Mouse (Mus musculus): ENCODE results near the gene Spem2. TPM values are rescaled to one million over a fixed set of nuclear protein-coding genes. Genes with fewer than 3 reads are reported as not detected.

Gene Spem2
- total RNA-seq, 2 experiments from 2014 or later: not detected

DNA sequence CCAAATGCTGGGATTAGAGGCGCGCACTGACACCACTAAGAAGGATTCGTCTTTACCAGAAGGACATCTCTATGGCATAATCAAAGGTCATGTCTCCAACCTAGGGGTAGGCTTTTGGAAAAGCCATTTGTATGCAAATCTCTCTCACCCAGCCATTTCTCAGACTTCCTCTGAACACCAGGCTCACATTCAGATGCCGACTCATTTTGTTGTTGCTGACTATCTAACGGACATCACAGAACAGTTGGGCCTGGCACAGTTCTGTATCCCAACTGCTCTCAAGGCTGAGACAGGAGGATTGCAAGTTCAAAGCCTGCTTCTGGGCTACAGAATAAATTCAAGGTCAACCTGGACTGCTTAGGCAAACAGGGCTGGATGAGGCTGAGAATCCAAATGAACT, 31.0 kb downstream of the Spem2 start:
- intact Hi-C loops (cut with DNase I): no loop called here
- no peak for DNase-seq
- no peak for TF ChIP-seq CTCF (IDR thresholded peaks at IDR 0.05)
- Histone ChIP-seq H3K4me3 (no peak overlapping the region), H3K27ac (no peak overlapping the region)

DNA sequence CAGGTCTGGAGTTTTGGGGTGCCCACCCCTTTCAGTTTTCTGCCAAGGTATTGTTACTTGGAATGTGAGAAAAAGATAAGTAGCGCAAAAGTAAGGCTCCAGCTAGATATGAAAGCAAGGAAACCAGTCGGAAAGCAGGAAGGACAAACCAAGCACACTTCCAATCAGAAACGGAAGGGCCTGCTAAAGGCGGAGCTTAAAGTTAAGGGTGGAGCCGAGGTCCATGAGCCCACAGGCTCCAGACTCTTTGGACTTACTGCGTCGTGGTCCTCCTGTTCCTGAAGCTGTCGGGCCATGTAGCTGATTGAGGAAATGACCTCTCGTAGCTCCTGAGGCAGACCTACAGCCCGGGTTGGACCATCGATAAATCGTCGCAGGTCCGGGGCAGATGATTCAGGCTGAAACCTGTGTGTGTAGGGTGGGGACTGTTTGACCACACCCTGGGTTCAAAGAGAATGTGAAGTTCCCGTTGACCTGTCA, 33.4 kb downstream of the Spem2 start:
- TF ChIP-seq CTCF (IDR thresholded peaks at IDR 0.05): no peak
- H3K4me3 ChIP-seq: peak overlapping the region; percentile 57
- DNase-seq: peak; percentile 52
- intact Hi-C loops (cut with DNase I): no loop called here
- peak overlapping the region; percentile 43 for H3K27ac ChIP-seq

DNA sequence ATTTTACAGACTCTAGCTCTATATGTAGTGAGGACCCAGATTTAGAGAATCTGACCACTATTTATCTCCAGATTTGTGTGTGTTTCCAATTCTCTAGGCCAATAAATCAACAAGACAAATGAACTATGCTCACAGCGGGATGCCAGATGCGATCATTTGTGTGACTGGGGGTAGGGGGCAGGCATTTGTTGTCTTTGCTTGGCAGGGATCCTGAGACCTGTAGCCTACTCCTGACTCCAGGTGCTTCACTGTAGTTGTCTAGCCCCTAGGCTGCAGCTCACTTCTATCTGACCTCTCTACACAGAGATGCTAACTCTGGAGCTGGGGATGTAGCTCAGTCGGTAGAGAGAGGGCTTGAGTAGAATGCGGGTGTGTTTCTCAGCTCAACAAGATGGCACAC, 36.4 kb downstream of the Spem2 start:
- no peak for DNase-seq
- H3K27ac ChIP-seq: no peak overlapping the region
- intact Hi-C loops (cut with DNase I): no loop called here
- no peak for TF ChIP-seq CTCF (IDR thresholded peaks at IDR 0.05)
- H3K4me3 ChIP-seq: no peak overlapping the region

DNA sequence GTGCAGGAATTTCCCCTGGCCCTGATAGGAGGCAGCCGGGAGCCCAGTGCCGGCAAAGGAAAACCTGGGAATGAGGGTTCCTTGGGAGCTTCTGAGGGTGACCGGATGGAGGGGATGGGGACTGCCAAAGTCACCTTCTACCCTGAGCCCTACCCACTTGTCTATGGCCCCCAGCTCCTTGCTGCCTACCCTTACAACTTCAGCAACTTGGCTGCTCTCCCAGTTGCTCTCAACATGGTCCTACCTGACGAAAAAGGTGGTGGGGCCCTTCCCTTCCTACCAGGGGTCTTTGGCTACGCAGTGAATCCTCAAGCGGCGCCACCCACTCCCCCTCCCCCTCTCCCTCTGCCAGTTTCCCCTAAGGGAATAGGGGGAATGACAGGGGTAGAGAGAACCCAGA, 39.3 kb downstream of the Spem2 start:
- intact Hi-C loops (cut with DNase I): no loop called here
- Histone ChIP-seq H3K27ac (no peak overlapping the region), H3K4me3 (no peak overlapping the region)
- no peak for TF ChIP-seq CTCF (IDR thresholded peaks at IDR 0.05)
- no peak for DNase-seq

DNA sequence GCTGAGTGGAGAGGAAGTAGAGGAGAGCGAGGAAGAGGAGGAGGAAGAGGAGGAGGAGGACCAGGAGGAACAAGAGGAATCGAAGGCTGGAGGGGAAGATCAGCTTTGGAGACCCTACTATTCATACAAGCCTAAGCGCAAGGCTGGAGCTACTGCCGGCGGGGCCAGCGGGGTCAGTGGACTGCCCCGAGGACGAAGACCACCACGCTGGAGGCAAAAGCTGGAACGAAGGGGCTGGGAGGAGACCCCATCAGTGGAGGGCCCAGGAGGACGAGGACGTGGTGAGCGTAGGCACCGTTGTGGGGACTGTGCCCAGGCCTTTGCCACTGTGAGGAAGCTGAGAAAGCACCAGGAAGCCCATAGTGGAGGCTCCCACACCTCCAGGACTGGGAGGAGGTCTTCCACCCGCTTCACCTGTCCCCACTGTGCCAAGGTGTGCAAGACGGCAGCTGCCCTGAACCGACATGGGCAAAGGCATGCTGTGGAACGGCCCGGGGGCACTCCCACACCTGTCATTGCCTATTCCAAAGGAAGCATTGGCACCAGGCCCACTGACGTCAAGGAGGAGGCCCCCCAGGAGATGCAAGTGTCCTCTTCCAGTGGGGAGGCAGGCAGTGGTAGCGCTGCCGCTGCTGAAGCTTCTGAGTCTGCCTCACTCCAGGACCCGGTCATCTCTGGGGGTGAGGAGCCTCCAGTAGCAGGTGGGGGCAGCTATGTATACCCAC, 39.8 kb downstream of the Spem2 start:
- intact Hi-C loops (cut with DNase I): no loop called here
- Histone ChIP-seq H3K4me3 (no peak overlapping the region), H3K27ac (no peak overlapping the region)
- TF ChIP-seq CTCF (IDR thresholded peaks at IDR 0.05): no peak
- no peak for DNase-seq

DNA sequence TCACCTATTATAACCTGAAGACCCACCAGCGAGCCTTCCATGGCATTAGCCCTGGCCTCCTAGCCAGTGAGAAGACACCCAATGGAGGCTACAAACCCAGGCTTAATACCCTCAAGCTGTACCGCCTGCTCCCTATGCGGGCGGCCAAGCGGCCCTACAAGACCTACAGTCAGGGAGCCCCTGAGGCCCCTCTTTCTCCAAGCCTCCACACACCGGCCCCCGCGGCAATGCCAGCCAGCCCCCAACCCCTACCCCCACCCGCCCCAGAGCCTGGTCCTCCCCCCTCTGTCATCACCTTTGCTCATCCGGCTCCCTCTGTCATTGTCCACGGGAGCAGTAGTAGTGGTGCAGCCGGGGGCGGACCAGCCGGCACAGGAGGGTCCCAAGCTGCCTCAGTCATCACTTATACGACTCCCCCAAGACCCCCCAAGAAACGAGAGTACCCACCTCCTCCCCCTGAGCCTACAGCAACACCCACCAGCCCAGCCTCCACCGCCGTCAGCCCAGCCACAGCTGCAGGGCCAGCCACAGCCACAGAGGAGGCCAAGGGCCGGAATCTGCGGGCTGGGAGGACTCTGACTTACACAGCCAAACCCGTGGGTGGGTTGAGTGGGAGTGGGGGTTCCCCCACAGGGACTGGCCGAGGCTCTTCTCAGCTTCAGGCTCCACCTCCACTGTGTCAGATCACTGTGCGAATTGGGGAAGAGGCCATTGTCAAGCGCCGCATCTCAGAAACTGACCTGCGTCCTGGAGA, 40.6 kb downstream of the Spem2 start:
- intact Hi-C loops (cut with DNase I): no loop called here
- Histone ChIP-seq H3K27ac (no peak overlapping the region), H3K4me3 (no peak overlapping the region)
- TF ChIP-seq CTCF (IDR thresholded peaks at IDR 0.05): no peak
- DNase-seq: no peak

DNA sequence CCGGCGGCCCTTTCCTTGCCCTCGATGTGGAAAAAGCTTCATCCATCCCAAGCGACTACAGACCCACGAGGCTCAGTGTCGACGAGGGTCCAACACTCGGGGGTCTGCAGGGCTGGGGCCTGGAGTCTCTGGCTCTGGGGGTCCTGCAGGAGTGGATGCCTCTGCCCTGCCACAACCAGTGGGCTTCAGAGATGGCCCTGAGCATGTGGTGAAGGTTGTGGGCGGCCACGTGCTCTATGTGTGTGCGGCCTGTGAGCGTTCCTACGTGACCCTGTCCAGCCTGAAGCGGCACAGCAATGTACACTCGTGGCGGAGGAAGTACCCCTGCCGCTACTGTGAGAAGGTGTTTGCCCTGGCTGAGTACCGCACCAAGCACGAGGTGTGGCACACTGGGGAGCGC, 41.8 kb downstream of the Spem2 start:
- no peak for TF ChIP-seq CTCF (IDR thresholded peaks at IDR 0.05)
- intact Hi-C loops (cut with DNase I): no loop called here
- Histone ChIP-seq H3K4me3 (no peak overlapping the region), H3K27ac (no peak overlapping the region)
- DNase-seq: no peak

DNA sequence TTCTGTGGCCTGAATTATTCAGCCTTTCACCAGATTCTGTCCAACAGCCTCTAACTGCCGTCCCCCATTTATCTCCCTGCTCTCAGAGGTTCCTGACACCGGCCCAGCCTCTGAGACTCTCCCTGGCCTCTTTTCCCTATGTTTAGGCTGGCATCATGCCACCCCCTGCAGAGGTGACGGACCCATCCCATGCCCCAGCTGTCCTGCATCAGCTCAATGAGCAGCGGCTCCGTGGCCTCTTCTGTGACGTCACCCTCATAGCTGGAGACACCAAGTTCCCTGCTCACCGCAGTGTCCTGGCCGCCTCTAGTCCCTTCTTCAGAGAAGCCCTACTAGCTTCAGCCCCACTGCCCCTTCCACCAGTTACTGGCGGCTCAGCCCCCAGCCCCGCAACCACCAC, 42.5 kb downstream of the Spem2 start:
- Histone ChIP-seq H3K4me3 (no peak overlapping the region), H3K27ac (no peak overlapping the region)
- intact Hi-C loops (cut with DNase I): loop anchor here (2.0 kb wide), 1 partner anchor 15 kb away; no protein-coding TSS in a partner anchor
- no peak for TF ChIP-seq CTCF (IDR thresholded peaks at IDR 0.05)
- no peak for DNase-seq

DNA sequence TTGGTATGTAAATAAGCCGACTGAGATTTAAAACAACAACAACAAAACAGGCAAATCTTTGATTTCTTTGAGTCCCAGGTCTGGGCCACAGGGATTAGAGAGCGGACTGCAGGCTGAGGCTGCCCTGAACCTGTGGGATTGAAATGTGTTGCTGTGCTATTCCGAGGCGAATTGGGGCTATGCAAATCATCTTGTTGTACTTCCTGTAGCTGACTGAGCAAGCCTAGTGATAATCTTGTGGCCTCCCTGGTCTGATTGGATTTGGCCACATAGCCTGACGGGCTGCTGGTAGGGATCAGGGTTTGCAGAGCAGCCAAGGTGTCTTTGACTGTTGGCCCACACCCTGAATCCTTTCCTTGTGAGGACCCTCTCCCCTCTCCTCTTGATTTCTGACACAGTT, 43.3 kb downstream of the Spem2 start:
- H3K27ac ChIP-seq: no peak overlapping the region
- no peak overlapping the region for H3K4me3 ChIP-seq
- intact Hi-C loops (cut with DNase I): loop anchor here (2.0 kb wide), 1 partner anchor 16 kb away; no protein-coding TSS in a partner anchor
- TF ChIP-seq CTCF (IDR thresholded peaks at IDR 0.05): no peak
- no peak for DNase-seq

DNA sequence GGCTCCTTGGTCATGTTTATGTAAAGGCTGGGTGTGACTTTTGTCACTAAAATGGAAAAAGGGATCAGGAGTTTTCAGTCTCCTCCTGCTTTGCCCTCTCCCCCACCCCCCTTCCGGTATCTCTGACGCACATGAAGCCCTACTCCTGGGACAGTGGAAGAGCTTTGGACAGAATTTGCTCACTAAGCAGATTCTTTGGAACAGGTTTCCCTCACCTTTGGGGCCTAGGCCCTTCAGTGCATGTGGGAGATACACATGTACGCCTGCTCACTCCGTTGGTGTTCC, 50.7 kb downstream of the Spem2 start:
- no peak for DNase-seq
- TF ChIP-seq CTCF (IDR thresholded peaks at IDR 0.05): no peak
- intact Hi-C loops (cut with DNase I): no loop called here
- Histone ChIP-seq H3K4me3 (peak overlapping the region; percentile 94), H3K27ac (peak overlapping the region; percentile 99)

DNA sequence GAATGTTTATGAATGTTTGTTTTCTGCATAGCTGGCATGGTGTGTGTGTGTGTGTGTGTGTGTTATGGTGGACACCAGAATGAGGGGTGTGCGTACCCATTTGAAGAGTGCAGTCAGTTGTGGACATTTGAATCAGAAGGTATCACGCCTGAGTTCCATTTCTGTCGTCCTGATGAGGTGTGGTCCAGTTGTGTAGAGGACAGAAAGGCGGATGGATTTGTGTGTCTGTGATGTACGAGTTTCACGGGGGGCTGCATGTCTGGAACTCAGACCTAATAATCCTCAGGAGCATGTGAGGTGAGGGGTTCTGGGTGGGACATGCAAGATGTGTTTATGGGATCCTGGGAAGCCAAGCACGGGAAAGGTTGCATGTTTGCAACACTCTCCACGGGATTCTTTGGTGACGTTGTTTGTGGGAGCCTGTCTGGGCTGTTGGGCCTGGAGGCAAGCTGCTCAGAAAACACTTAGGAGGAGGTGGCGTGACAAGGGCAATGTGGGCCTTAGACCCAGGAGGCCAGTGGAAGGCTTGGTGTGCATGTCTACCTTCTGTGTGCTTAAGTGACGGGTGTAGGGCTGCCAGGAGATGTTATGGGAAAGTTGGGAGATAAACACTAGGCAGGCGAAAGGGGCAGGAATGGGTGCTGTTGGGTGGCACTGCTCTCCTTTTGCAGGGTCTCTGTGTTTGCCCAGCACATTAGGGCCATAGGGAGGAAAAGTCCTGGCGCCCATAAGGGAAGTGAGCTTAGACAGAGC, 51.2 kb downstream of the Spem2 start:
- H3K27ac ChIP-seq: peak overlapping the region; percentile 99
- TF ChIP-seq CTCF (IDR thresholded peaks at IDR 0.05): no peak
- intact Hi-C loops (cut with DNase I): no loop called here
- H3K4me3 ChIP-seq: peak overlapping the region; percentile 94
- no peak for DNase-seq

Other genes with a start within 250 kb of the Spem2 start
- 1 to 10 TPM; 3.2 to 3.4 TPM for gene Wrap53, start 238.2 kb downstream of the Spem2 start, total RNA-seq (2021)
- 10 to 100 TPM; 12.9 to 16.5 TPM for gene Trp53, start 238.1 kb downstream of the Spem2 start, total RNA-seq (2021)
- gene Atp1b2, start 212.5 kb downstream of the Spem2 start, total RNA-seq (2021): 100 to 1,000 TPM; 271 to 389 TPM
- not detected for gene Shbg, start 200.6 kb downstream of the Spem2 start, total RNA-seq (2021)
- 1 to 10 TPM; 2.6 to 3.2 TPM for gene Sat2, start 196.4 kb downstream of the Spem2 start, total RNA-seq (2021)
- 100 to 1,000 TPM in 1 of 2 experiments, 10 to 100 TPM in 1; 90.6 to 104 TPM for gene Fxr2, start 185.5 kb downstream of the Spem2 start, total RNA-seq (2021)
- not detected for gene Sox15, start 163.2 kb downstream of the Spem2 start, total RNA-seq (2021)
- gene Mpdu1, start 155.8 kb downstream of the Spem2 start, total RNA-seq (2021): 1 to 10 TPM; 8.6 to 9.7 TPM
- 1 to 10 TPM; 1.7 to 3.2 TPM for gene Cd68, start 152.3 kb downstream of the Spem2 start, total RNA-seq (2021)
- gene Eif4a1, start 146.0 kb downstream of the Spem2 start, total RNA-seq (2021): 10 to 100 TPM; 98.0 to 98.5 TPM
- gene Senp3, start 136.4 kb downstream of the Spem2 start, total RNA-seq (2021): 10 to 100 TPM; 25.4 to 28.1 TPM
- 1 to 10 TPM in 1 of 2 experiments, under 1 TPM in 1; 0.64 to 1.1 TPM for gene Tnfsf13, start 132.7 kb downstream of the Spem2 start, total RNA-seq (2021)
- 10 to 100 TPM in 1 of 2 experiments, 1 to 10 TPM in 1; 6.5 to 10.6 TPM for gene Tnfsf12, start 122.6 kb downstream of the Spem2 start, total RNA-seq (2021)
- 1 to 10 TPM; 1.2 to 1.9 TPM for gene Tnfsfm13, start 122.4 kb downstream of the Spem2 start, total RNA-seq (2021)
- 10 to 100 TPM; 26.9 to 35.4 TPM for gene Polr2a, start 59.8 kb downstream of the Spem2 start, total RNA-seq (2021)
- gene Slc35g3, start 56.5 kb downstream of the Spem2 start, total RNA-seq (2021): not detected
- gene Zbtb4, start 52.6 kb downstream of the Spem2 start, total RNA-seq (2021): 10 to 100 TPM; 29.3 to 35.9 TPM
- gene Chrnb1, start 22.5 kb downstream of the Spem2 start, total RNA-seq (2021): 10 to 100 TPM; 23.2 to 26.3 TPM
- 1 to 10 TPM; 3.9 to 4.7 TPM for gene Fgf11, start 16.6 kb downstream of the Spem2 start, total RNA-seq (2021)
- under 1 TPM; 0.20 to 0.41 TPM for gene Tmem102, start 12.8 kb downstream of the Spem2 start, total RNA-seq (2021)
- not detected for gene Gm39566, start 3.2 kb downstream of the Spem2 start, total RNA-seq (2021)
- gene Spem1, start 3.7 kb upstream of the Spem2 start, total RNA-seq (2021): not detected
- 1 to 10 TPM; 2.3 to 2.7 TPM for gene Nlgn2, start 19.3 kb upstream of the Spem2 start, total RNA-seq (2021)
- gene Tmem256, start 20.0 kb upstream of the Spem2 start, total RNA-seq (2021): 100 to 1,000 TPM; 144 to 165 TPM
- 10 to 100 TPM in 1 of 2 experiments, 1 to 10 TPM in 1; 9.6 to 13.0 TPM for gene Plscr3, start 27.9 kb upstream of the Spem2 start, total RNA-seq (2021)
- gene Tnk1, start 40.3 kb upstream of the Spem2 start, total RNA-seq (2021): under 1 TPM in 1 of 2 experiments, not detected in 1; 0.11 TPM
- not detected for gene Tmem95, start 59.6 kb upstream of the Spem2 start, total RNA-seq (2021)
- 1 to 10 TPM; 1.3 to 1.7 TPM for gene Kctd11, start 62.9 kb upstream of the Spem2 start, total RNA-seq (2021)
- under 1 TPM in 1 of 2 experiments, not detected in 1; 0.08 TPM for gene Acap1, start 77.1 kb upstream of the Spem2 start, total RNA-seq (2021)
- under 1 TPM in 1 of 2 experiments, not detected in 1; 0.33 TPM for gene 2810408A11Rik, start 82.5 kb upstream of the Spem2 start, total RNA-seq (2021)
- gene Neurl4, start 82.6 kb upstream of the Spem2 start, total RNA-seq (2021): 10 to 100 TPM; 25.2 to 33.5 TPM
- 10 to 100 TPM; 47.1 to 49.6 TPM for gene Gps2, start 95.4 kb upstream of the Spem2 start, total RNA-seq (2021)
- gene Eif5a, start 103.5 kb upstream of the Spem2 start, total RNA-seq (2021): 100 to 1,000 TPM; 413 to 433 TPM
- 10 to 100 TPM in 1 of 2 experiments, 1 to 10 TPM in 1; 8.0 to 16.5 TPM for gene Ybx2, start 117.3 kb upstream of the Spem2 start, total RNA-seq (2021)
- 100 to 1,000 TPM; 494 to 503 TPM for gene Slc2a4, start 129.7 kb upstream of the Spem2 start, total RNA-seq (2021)
- gene Cldn7, start 146.3 kb upstream of the Spem2 start, total RNA-seq (2021): not detected
- 100 to 1,000 TPM; 217 to 261 TPM for gene Ctdnep1, start 162.7 kb upstream of the Spem2 start, total RNA-seq (2021)
- gene Elp5, start 164.1 kb upstream of the Spem2 start, total RNA-seq (2021): 10 to 100 TPM; 33.0 to 45.2 TPM
- gene Gabarap, start 172.7 kb upstream of the Spem2 start, total RNA-seq (2021): 100 to 1,000 TPM; 194 to 232 TPM
- gene Phf23, start 177.3 kb upstream of the Spem2 start, total RNA-seq (2021): 10 to 100 TPM; 19.2 to 21.8 TPM
- gene Dvl2, start 182.1 kb upstream of the Spem2 start, total RNA-seq (2021): 1 to 10 TPM; 3.6 to 5.0 TPM
- gene Acadvl, start 196.9 kb upstream of the Spem2 start, total RNA-seq (2021): 100 to 1,000 TPM; 266 to 502 TPM
- gene Dlg4, start 198.5 kb upstream of the Spem2 start, total RNA-seq (2021): 1 to 10 TPM; 3.2 to 5.2 TPM
- not detected for gene Asgr1, start 235.6 kb upstream of the Spem2 start, total RNA-seq (2021)

Measured in gastrocnemius, adult 2 months (tissue).